Mouse (Mus musculus) layer of hippocampus, postnatal 25 days (tissue): Measurements from ENCODE around the gene Gm10553. TPM values are rescaled to one million over a fixed set of nuclear protein-coding genes. Genes with fewer than 3 reads are reported as not detected.

ENCODE experiments used
- total RNA-seq, 2 experiments: library from RNA; stranded (reverse); gene quantifications; 2 replicates each; pipeline ENCODE4 v1.2.3; 2021

The Gm10553 gene
- total RNA-seq, 2 experiments from 2014 or later, result not detected

Other genes starting within 250 kb of the Gm10553 start
- 10 to 100 TPM; 15.2 to 20.0 TPM for gene Slc16a14, start 165.0 kb upstream of the Gm10553 start, total RNA-seq
- gene A530032D15Rik, start 9.7 kb downstream of the Gm10553 start, total RNA-seq, result not detected
- under 1 TPM in 1 of 2 experiments, not detected in 1; 0.30 TPM for gene C130026I21Rik, start 170.4 kb downstream of the Gm10553 start, total RNA-seq